8 mouse cellular contexts compared by ENCODE assay signal in the genomic region with DNA sequence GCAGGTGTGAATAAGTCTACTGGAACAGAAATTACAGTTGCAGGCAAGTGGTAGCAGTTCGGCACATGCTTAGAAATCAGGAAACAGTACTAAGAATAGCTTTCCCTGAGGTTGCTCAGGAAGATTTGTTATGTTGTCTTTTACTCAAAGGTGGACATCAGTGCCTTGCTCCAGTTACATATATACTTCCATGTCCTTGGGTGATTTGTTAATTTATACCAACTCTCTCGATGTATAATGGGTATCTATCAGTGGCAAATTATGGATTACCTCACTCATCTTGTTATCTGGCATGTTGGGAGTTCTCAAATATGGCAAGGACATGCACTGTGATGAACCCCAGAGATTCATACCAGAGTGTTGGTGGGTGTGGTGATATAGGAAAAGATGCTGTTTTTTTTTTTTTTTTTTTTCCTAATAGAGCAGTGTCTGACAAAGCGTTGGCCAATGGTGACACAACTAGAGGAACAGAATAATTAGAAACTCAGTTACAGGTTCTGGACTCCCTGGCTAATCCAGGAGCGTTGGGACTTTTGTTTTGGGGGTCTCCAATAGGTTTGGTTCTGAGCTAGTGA. TPM values are rescaled to one million over a fixed set of nuclear protein-coding genes. Genes with fewer than 3 reads are reported as not detected.
DNase-seq lines count a peak whose midpoint lies in the region; ATAC-seq lines count a peak whose summit lies in the region.

No protein-coding gene starts in this region.

- 43% methylated on average over 4 of the region's 4 CpGs for WGBS in kidney, embryonic 16.5 days
- WGBS in embryonic facial prominence, embryonic 10.5 days: 57% methylated on average over 4 of the region's 4 CpGs
- WGBS in hindbrain, embryonic 16.5 days: 58% methylated on average over 4 of the region's 4 CpGs
- 49% methylated on average over 4 of the region's 4 CpGs for WGBS in midbrain, embryonic 15.5 days

- no peak for ATAC-seq in kidney, embryonic 16.5 days (ENCODE audit: low FRiP score, low TSS enrichment)
- ATAC-seq in hindbrain, embryonic 16.5 days: no peak; the same call in 1 of the 2 replicates
- no peak for ATAC-seq in midbrain, embryonic 15.5 days (replicated peaks)
- no peak for ATAC-seq in inflammation-experienced regulatory T-cells, adult 6 months

- H3K36me3 ChIP-seq in kidney, embryonic 16.5 days (ENCODE audit: insufficient read depth, low read length): no peaks in the 10 kb centered on the region
- no peaks in the 10 kb centered on the region for H3K36me3 ChIP-seq in embryonic facial prominence, embryonic 10.5 days (replicated peaks)
- H3K36me3 ChIP-seq in hindbrain, embryonic 16.5 days (ENCODE audit: control insufficient read depth, insufficient read depth, low read length): no peaks in the 10 kb centered on the region
- no peaks in the 10 kb centered on the region for H3K36me3 ChIP-seq in midbrain, embryonic 15.5 days (replicated peaks)

- H3K9me3 ChIP-seq in kidney, embryonic 16.5 days (ENCODE audit: low read length): no peaks in the 10 kb centered on the region
- no peaks in the 10 kb centered on the region for H3K9me3 ChIP-seq in embryonic facial prominence, embryonic 10.5 days
- no peaks in the 10 kb centered on the region for H3K9me3 ChIP-seq in hindbrain, embryonic 16.5 days (ENCODE audit: control insufficient read depth, low read length)
- H3K9me3 ChIP-seq in midbrain, embryonic 15.5 days: no peaks in the 10 kb centered on the region

- peak overlapping the region; percentile 66 for H3K4me3 ChIP-seq in kidney, embryonic 16.5 days (ENCODE audit: low read length)
- H3K4me3 ChIP-seq in embryonic facial prominence, embryonic 10.5 days: peak overlapping the region; percentile 72
- peak overlapping the region; percentile 56 for H3K4me3 ChIP-seq in hindbrain, embryonic 16.5 days (ENCODE audit: low read length)
- H3K4me3 ChIP-seq in midbrain, embryonic 15.5 days: peak overlapping the region; percentile 59

- no peaks in the 10 kb centered on the region for H3K27me3 ChIP-seq in kidney, embryonic 16.5 days (ENCODE audit: insufficient read depth, low read length)
- peaks cover 76% of the 10 kb centered on the region for H3K27me3 ChIP-seq in embryonic facial prominence, embryonic 10.5 days (replicated peaks; ENCODE audit: low read depth, poor library complexity, severe bottlenecking)
- H3K27me3 ChIP-seq in hindbrain, embryonic 16.5 days (replicated peaks; ENCODE audit: control insufficient read depth, insufficient read depth, low read length): peaks cover 53% of the 10 kb centered on the region
- H3K27me3 ChIP-seq in midbrain, embryonic 15.5 days (replicated peaks): peaks cover 81% of the 10 kb centered on the region

- peak overlapping the region; percentile 82 for H3K9ac ChIP-seq in kidney, embryonic 16.5 days (replicated peaks; ENCODE audit: low read length)
- H3K9ac ChIP-seq in hindbrain, embryonic 16.5 days (ENCODE audit: low read depth, low read length): no peak overlapping the region; the same call in 1 of the 2 replicates
- H3K9ac ChIP-seq in midbrain, embryonic 15.5 days: no peak overlapping the region; the same call in 1 of the 2 replicates

- DNase-seq in kidney, adult 9 months: no peak
- no peak for DNase-seq in embryonic facial prominence, embryonic 10.5 days (ENCODE audit: low spot score)
- no peak for DNase-seq in urinary bladder, postnatal 10 days (ENCODE audit: low spot score)
- DNase-seq in thymus, postnatal 14 days: no peak

- peak overlapping the region; percentile 55; the same call in 1 of the 2 replicates for H3K27ac ChIP-seq in kidney, embryonic 16.5 days (ENCODE audit: low read length)
- H3K27ac ChIP-seq in embryonic facial prominence, embryonic 10.5 days (replicated peaks): peak overlapping the region; percentile 87
- H3K27ac ChIP-seq in hindbrain, embryonic 16.5 days (ENCODE audit: low read depth, low read length): no peak overlapping the region
- H3K27ac ChIP-seq in midbrain, embryonic 15.5 days: no peak overlapping the region

- H3K4me1 ChIP-seq in kidney, embryonic 16.5 days (ENCODE audit: insufficient read depth, low read length): peaks cover 27% of the 10 kb centered on the region
- H3K4me1 ChIP-seq in embryonic facial prominence, embryonic 10.5 days: peaks cover 33% of the 10 kb centered on the region
- H3K4me1 ChIP-seq in hindbrain, embryonic 16.5 days (ENCODE audit: control insufficient read depth, insufficient read depth, low read depth, low read length): peaks cover 5% of the 10 kb centered on the region
- peaks cover 11% of the 10 kb centered on the region for H3K4me1 ChIP-seq in midbrain, embryonic 15.5 days

- H3K4me2 ChIP-seq in kidney, embryonic 16.5 days (replicated peaks; ENCODE audit: low read depth, low read length): peak overlapping the region; percentile 91
- H3K4me2 ChIP-seq in hindbrain, embryonic 16.5 days (ENCODE audit: low read length): peak overlapping the region; percentile 92
- H3K4me2 ChIP-seq in midbrain, embryonic 15.5 days: peak overlapping the region; percentile 90

RNA-seq across cellular contexts. Expression of a gene that starts 59.0 kb away (rescaled TPM):
- 76.2 and 80.2 TPM in 2 replicates for polyA plus RNA-seq in kidney, embryonic 16.5 days (2015; fragmentation: Nextera tagmentation; extraction: Ambion mirVana)
- polyA plus RNA-seq in embryonic facial prominence, embryonic 10.5 days (2016; fragmentation: Nextera tagmentation; extraction: Ambion mirVana): 34.0 and 38.6 TPM in 2 replicates
- polyA plus RNA-seq in hindbrain, embryonic 16.5 days (2015; fragmentation: Nextera tagmentation; extraction: Ambion mirVana): 15.6 and 22.5 TPM in 2 replicates
- 18.6 and 20.8 TPM in 2 replicates for polyA plus RNA-seq in midbrain, embryonic 15.5 days (2015; fragmentation: Nextera tagmentation; extraction: Ambion mirVana)
- polyA plus RNA-seq in inflammation-experienced regulatory T-cells, adult 6 months (2017; shearing (Covaris generic)): 100 to 1,000 TPM; 831 to 847 (median 840) TPM

Comparison
In these comparisons a context has a peak if more than half of its experiments do, and no peak if none do; other contexts are left out.
1. H3K27ac ChIP-seq: peak in kidney, embryonic 16.5 days (single experiment) and embryonic facial prominence, embryonic 10.5 days (single experiment); none in hindbrain, embryonic 16.5 days (single experiment) and midbrain, embryonic 15.5 days (single experiment).
2. RNA of a gene that starts 59.0 kb away (polyA plus RNA-seq): 831 to 847 TPM in inflammation-experienced regulatory T-cells, adult 6 months; 76.2 to 80.2 TPM in kidney, embryonic 16.5 days, 34.0 to 38.6 TPM in embryonic facial prominence, embryonic 10.5 days, 18.6 to 20.8 TPM in midbrain, embryonic 15.5 days and 15.6 to 22.5 TPM in hindbrain, embryonic 16.5 days; every median in the first group is over 10 times any median in the second.
3. Peak in every context shown above with its lines, with median percentiles within 50 percentile points of each other: H3K4me2 ChIP-seq and H3K4me3 ChIP-seq.